Mouse (Mus musculus) kidney, adult 18-20 months (tissue): Measurements from ENCODE around the gene Nav2.
A peak's percentile ranks its signal among the peaks of the same experiment; 100 is the strongest.

Experiments
- DNase-seq: peaks from one replicate; pipeline ENCODE4 v3.0.0; 2021

Gene Nav2

GRCm38 (mm10) chr7:49064792-49065521 lies 156.4 kb downstream of the Nav2 start:
- no peak for DNase-seq

- DNase-seq, result peak; percentile 32
These were observed 157.3 kb downstream of the Nav2 start for GRCm38 (mm10) chr7:49065621-49066475.

DNA sequence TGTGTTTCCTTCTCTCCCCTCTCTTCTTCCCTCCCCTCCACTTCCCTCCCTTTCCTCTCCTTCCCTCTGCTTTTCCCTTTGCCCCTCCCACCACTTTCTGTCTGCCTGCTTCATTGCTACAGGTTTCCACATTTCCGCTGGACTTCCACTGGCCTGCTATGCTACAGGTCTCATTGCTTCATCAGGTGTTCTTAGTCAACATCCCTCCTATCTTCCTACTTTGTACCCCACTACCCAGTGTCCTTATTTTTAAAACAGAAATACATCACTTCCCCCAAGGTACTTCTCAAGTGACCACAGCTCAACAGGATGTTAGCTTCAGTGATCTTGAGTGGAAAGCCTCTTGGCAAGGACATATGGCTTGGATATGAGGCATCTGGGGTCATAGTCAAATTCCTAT lies 158.3 kb downstream of the Nav2 start:
- DNase-seq, result no peak

GRCm38 (mm10) chr7:49069396-49069961 lies 161.0 kb downstream of the Nav2 start:
- no peak for DNase-seq

DNA sequence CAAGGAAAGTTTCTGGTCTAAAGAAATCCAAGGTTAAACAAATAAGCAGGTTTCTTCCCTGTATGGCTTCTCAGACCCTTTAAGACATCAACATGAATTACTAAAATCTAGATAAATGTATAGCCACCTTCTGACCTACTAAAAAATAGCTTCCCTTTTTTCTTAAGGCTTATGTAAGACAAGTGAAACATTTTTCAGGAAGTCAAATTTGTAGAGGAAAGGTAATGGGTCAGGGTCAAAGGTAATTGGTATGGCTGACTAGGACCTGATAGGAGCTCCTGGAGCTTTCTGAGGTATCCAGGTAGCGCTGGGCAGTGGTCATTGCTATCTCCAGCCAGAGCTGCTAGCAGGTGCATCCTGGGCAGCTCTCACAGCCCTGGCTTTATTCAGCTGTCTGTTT lies 162.1 kb downstream of the Nav2 start:
- DNase-seq, result no peak

DNA sequence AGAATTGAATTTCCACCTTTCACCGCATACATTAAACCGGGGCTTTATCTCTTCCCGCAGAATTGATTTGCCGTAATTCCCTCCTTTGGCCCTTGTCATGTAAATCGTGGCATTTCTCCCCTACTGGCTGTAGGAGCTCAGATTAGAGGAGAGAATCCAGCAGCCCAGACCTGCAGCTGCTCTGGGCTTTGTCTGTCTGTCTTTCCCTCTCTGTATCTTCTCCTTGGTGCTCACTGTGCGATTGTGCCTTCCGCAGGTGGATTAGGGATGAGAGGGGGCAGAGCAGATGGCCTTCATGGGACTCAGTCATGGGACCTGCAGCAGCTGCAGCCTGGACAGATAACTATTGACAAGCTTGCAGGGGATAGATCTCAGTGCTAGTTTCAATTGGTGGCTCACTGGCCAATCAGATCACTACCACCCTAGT lies 162.6 kb downstream of the Nav2 start:
- no peak for DNase-seq

DNA sequence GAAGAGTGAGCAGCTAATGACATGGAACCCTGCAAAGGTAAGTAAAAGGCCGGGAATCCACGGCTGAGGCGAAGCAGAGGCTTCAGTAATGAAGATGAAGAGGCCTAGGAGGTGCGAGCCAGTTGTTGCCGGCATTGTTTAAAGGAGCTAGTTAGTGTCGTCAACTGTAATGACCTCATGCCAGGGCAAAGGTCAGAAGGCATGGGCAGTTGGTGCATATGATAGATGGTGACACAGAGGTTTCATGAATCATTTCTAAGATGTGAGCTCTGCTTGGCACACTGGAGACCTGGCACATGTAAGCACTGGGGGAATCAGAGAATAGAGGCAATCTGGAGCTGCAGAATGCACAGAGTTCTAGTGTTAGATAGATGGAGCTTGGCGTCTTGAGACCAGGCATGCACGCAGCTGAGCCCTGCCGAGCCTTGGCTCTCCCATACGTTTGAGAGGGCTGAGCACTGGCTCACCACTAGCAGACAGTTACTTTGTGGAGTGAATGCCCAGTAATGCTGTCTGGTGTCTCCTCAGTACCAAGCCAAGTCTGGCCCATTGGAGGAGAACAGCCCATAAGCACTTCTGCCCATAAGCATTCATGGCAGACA lies 166.9 kb downstream of the Nav2 start:
- no peak for DNase-seq

DNA sequence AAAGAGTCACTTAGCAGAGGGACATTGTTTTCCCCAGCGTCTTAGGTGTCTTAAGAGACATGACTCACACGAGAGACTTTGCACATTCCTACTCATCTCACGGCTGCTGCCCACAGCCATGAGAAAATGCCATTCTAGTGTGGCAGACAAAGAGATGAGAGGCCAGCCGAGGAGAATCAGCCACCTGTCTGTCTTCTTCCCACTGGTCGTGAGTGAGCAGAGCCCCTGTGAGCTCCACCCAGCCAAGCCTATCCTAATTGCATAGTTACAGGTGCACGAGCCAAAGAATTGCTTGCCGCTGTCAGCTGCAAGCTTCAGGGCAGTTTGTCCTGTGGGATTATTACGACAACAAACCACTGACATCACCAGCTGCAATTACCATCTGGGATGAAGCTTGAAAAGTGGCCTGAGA lies 167.8 kb downstream of the Nav2 start:
- DNase-seq, result no peak

- no peak for DNase-seq
These were observed 170.4 kb downstream of the Nav2 start for GRCm38 (mm10) chr7:49078930-49079329.

- DNase-seq, result no peak
These were observed 174.2 kb downstream of the Nav2 start for GRCm38 (mm10) chr7:49082585-49083165.

- DNase-seq, result no peak
These were observed 176.3 kb downstream of the Nav2 start for GRCm38 (mm10) chr7:49084768-49085167.

- DNase-seq, result no peak
These were observed 177.2 kb downstream of the Nav2 start for GRCm38 (mm10) chr7:49085759-49086158.

DNA sequence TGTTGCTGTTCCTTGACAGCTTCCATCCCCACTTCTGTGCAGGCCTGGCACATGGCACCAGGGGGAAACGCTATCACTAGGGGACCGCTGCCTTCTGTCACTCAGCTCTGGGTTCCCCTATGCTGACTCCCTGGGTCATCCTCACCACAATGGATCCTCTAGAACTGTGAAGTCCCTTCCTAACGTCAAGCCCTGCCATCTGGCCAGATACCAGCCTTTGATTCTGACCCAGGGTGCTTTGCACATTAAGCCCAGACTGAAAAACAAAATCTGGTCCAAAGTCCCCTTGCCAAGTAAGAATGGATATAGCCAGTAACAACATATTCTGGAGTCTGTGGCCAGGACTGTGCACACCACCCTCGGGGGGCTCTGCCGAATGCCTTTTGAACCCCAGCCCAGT lies 178.6 kb downstream of the Nav2 start:
- DNase-seq, result no peak

GRCm38 (mm10) chr7:49088198-49088912 lies 179.8 kb downstream of the Nav2 start:
- no peak for DNase-seq

DNA sequence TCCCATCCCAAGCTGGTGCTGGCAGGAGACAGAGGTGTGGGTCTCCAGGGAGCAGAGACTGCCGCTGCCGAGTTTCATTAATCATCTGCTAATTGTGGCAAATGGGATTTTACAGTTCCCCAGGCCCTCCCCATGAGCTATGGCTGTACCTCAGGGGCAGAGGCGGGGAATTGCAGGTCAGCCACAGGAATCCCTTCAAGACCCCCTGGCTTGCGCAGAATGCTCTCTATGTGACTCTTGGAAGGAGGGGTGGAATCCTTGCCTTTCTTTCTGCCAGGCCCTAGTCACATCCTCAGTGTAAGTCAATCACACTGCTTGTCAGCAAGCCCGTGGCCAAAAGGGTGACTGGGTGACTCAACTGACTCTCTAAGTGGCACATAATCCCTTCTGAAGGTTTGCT lies 182.9 kb downstream of the Nav2 start:
- DNase-seq, result no peak

DNA sequence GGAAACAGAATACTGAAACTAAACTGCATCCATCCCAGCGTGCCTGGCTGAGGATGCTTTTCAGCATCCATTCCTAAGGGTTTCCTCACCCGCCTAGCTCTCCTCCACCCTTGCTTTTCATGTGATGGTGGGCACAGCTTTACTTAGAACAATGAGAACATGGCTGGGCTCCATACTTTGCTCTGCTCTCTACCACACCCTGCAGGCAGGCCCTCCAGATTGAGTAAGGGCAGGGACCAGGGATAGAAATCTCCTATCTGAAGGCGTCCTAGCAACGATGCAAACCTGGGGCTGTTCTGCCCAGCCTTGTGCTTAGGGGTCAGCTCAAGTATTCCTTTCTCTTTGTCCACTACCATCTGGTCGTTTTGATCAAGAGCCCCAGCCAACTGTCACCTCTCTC lies 183.4 kb downstream of the Nav2 start:
- DNase-seq, result no peak

GRCm38 (mm10) chr7:49093596-49093995 lies 185.1 kb downstream of the Nav2 start:
- no peak for DNase-seq

GRCm38 (mm10) chr7:49094531-49094930 lies 186.0 kb downstream of the Nav2 start:
- no peak for DNase-seq

GRCm38 (mm10) chr7:49101291-49101690 lies 192.8 kb downstream of the Nav2 start:
- DNase-seq, result no peak

DNA sequence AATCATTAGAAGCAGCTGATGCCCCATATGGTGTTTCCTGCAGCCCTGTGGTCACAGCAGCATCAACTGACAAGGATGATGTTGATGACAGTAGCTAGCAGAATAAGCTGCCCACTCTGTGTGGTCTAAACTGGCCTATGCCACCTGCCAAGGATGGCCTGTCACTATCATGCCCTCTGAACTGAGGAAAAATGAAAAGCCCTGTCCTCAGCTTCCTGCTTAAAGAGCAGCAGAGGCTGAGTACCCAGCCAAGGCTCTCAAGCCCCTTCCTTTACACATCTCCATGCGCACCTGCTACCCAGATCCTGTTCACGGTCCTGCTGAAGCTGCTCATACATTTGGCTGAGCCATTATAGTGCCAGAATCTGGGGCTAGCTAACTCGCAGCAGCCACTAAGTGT lies 193.7 kb downstream of the Nav2 start:
- no peak for DNase-seq

DNA sequence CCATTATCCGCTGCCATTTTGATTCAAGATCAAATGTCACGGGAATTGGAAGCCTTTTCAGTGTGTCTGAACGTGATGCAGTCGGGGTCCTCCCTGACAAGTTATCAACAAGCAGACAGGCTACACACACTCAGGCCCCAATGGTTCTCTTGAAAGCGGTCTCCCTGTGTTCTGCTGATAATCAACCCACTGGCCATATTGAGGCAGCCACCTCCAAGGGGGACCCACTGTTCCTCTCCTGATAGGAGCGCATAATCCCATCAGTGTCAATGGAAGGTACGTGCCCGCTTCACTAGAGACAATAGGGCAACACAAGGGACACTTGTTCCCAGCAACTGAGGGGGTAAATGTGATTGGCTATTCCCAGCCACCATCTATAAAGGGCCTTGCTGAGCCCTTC lies 195.9 kb downstream of the Nav2 start:
- DNase-seq, result no peak

GRCm38 (mm10) chr7:49104793-49105192 lies 196.3 kb downstream of the Nav2 start:
- no peak for DNase-seq
